Mouse (Mus musculus) limb, embryonic 14.5 days (tissue): ENCODE results near the gene Tmed10. TPM values are rescaled to one million over a fixed set of nuclear protein-coding genes. Genes with fewer than 3 reads are reported as not detected.

Experiments used
- ATAC-seq: fragments of 200-750 bp; cut with Nextera tagmentation; 2 replicates; pipeline ENCODE4 v1.8.0; 2017; ENCODE audit warnings: low read depth, moderate number of reproducible peaks, moderate TSS enrichment; ENCODE audit not compliant: low FRiP score
- DNase-seq: peaks from one replicate; pipeline ENCODE4 v3.0.0-alpha.2; 2015; ENCODE audit warnings: low spot score
- H3K27ac ChIP-seq: fragments of 300-500 bp; sonication (generic); replicated peaks from 2 replicates; pipeline ENCODE4 v1.5.1; 2014; ENCODE audit warnings: low read depth, mild to moderate bottlenecking, low read length, moderate library complexity, mixed read lengths
- H3K27me3 ChIP-seq: fragments of 300-500 bp; sonication (generic); 2 replicates; pipeline ENCODE4 v1.6.1; 2014; ENCODE audit warnings: low read length, mixed read lengths; ENCODE audit not compliant: control insufficient read depth, insufficient read depth
- H3K36me3 ChIP-seq: fragments of 300-500 bp; sonication (generic); 2 replicates; pipeline ENCODE4 v1.6.1; 2014; ENCODE audit warnings: mild to moderate bottlenecking, low read length, moderate library complexity, mixed read lengths; ENCODE audit not compliant: control insufficient read depth, insufficient read depth
- H3K4me1 ChIP-seq: fragments of 300-500 bp; sonication (generic); 2 replicates; pipeline ENCODE4 v1.6.1; 2014; ENCODE audit warnings: antibody characterized with exemption, low read length, mixed read lengths; ENCODE audit not compliant: control insufficient read depth, insufficient read depth
- H3K4me2 ChIP-seq: fragments of 300-500 bp; sonication (generic); replicated peaks from 2 replicates; pipeline ENCODE4 v1.6.1; 2014; ENCODE audit warnings: low read depth, mild to moderate bottlenecking, low read length, moderate library complexity; ENCODE audit not compliant: severe bottlenecking
- H3K4me3 ChIP-seq: fragments of 300-500 bp; sonication (generic); replicated peaks from 2 replicates; pipeline ENCODE4 v1.5.1; 2014; ENCODE audit warnings: low read length
- H3K9ac ChIP-seq: fragments of 300-500 bp; sonication (generic); 2 replicates; pipeline ENCODE4 v1.6.1; 2014; ENCODE audit warnings: mild to moderate bottlenecking, low read depth, low read length, moderate library complexity; ENCODE audit not compliant: severe bottlenecking
- H3K9me3 ChIP-seq: fragments of 300-500 bp; sonication (generic); 2 replicates; pipeline ENCODE4 v1.6.1; 2016; ENCODE audit warnings: low read length; ENCODE audit not compliant: control insufficient read depth
- POLR2A ChIP-seq: fragments of 200-500 bp; IDR thresholded peaks from 2 replicates; pipeline ENCODE4 v1.8.0; 2012; ENCODE audit warnings: inconsistent platforms, mild to moderate bottlenecking, moderate library complexity, borderline replicate concordance; ENCODE audit not compliant: insufficient read depth, insufficient read length; ENCODE audit errors: extremely low read depth
- WGBS: fragments of 180-500 bp; shearing (Covaris S2); extraction: QIAGEN DNeasy Blood & Tissue Kit; methylation state at CpG from one replicate; pipeline ENCODE4 v1.1.7; 2014; 5-methylcytosine and 5-hydroxymethylcytosine counted together
- polyA plus RNA-seq, 2 experiments: library from polyadenylated mRNA; depleted of rRNA in 1 of 2; stranded (reverse) in 1 of 2; unstranded in 1 of 2; fragments of >200 nt; fragmentation: Nextera tagmentation in 1 of 2; extraction: Ambion mirVana in 1 of 2; gene quantifications; 2 replicates each; pipeline versions ENCODE4 v1.2.1 to v1.2.3; 2012 to 2014

Tmed10 gene
- polyA plus RNA-seq, 2 experiments = 222 to 394 TPM

GRCm38 (mm10) chr12:85393526-85393925 lies 18.9 kb upstream of the Tmed10 start:
- H3K27ac ChIP-seq = no peak overlapping the region
- WGBS = 70% methylated on average over 5 of the region's 5 CpGs
- ATAC-seq = no peak
- no peaks in the 10 kb centered on the region for H3K27me3 ChIP-seq
- H3K9ac ChIP-seq = no peak overlapping the region
- no peaks in the 10 kb centered on the region for H3K4me1 ChIP-seq
- DNase-seq = no peak
- no peak overlapping the region for H3K4me3 ChIP-seq
- no peak overlapping the region for H3K4me2 ChIP-seq
- TF ChIP-seq POLR2A = no peak
- H3K36me3 ChIP-seq = no peaks in the 10 kb centered on the region
- H3K9me3 ChIP-seq = no peaks in the 10 kb centered on the region

- TF ChIP-seq POLR2A = no peak
- no peaks in the 10 kb centered on the region for H3K36me3 ChIP-seq
- no peaks in the 10 kb centered on the region for H3K4me1 ChIP-seq
- WGBS = 93% methylated on average over 7 of the region's 7 CpGs
- no peak for DNase-seq
- H3K9ac ChIP-seq = no peak overlapping the region
- ATAC-seq = no peak
- H3K4me3 ChIP-seq = no peak overlapping the region
- no peak overlapping the region for H3K4me2 ChIP-seq
- H3K27ac ChIP-seq = no peak overlapping the region
- H3K9me3 ChIP-seq = no peaks in the 10 kb centered on the region
- H3K27me3 ChIP-seq = no peaks in the 10 kb centered on the region
These were observed 16.5 kb upstream of the Tmed10 start for GRCm38 (mm10) chr12:85391148-85391547.

- Histone ChIP-seq H3K27ac (no peak overlapping the region), H3K27me3 (no peaks in the 10 kb centered on the region), H3K9me3 (no peaks in the 10 kb centered on the region), H3K4me3 (no peak overlapping the region), H3K36me3 (no peaks in the 10 kb centered on the region), H3K4me1 (no peaks in the 10 kb centered on the region), H3K4me2 (no peak overlapping the region), H3K9ac (no peak overlapping the region)
- TF ChIP-seq POLR2A = no peak
- no peak for DNase-seq
- ATAC-seq = no peak
- WGBS = 70% methylated on average over 15 of the region's 15 CpGs
These were observed 14.8 kb upstream of the Tmed10 start for GRCm38 (mm10) chr12:85389204-85390185.

GRCm38 (mm10) chr12:85385995-85386375 lies 11.3 kb upstream of the Tmed10 start:
- no peak for TF ChIP-seq POLR2A
- H3K36me3 ChIP-seq = no peaks in the 10 kb centered on the region

GRCm38 (mm10) chr12:85385329-85385994 lies 10.8 kb upstream of the Tmed10 start:
- WGBS = 77% methylated on average over 10 of the region's 10 CpGs
- no peak overlapping the region for H3K4me2 ChIP-seq
- H3K9me3 ChIP-seq = no peaks in the 10 kb centered on the region
- no peaks in the 10 kb centered on the region for H3K4me1 ChIP-seq
- H3K36me3 ChIP-seq = no peaks in the 10 kb centered on the region
- no peak for TF ChIP-seq POLR2A
- no peak overlapping the region for H3K27ac ChIP-seq
- H3K9ac ChIP-seq = no peak overlapping the region
- DNase-seq = no peak
- H3K27me3 ChIP-seq = no peaks in the 10 kb centered on the region
- no peak overlapping the region for H3K4me3 ChIP-seq
- ATAC-seq = no peak

More at GRCm38 (mm10) chr12:85385995-85386375, 11.3 kb upstream of the Tmed10 start:
- WGBS = 48% methylated on average over 5 of the region's 5 CpGs
- Histone ChIP-seq H3K27me3 (no peaks in the 10 kb centered on the region), H3K27ac (no peak overlapping the region), H3K4me1 (no peaks in the 10 kb centered on the region), H3K4me3 (no peak overlapping the region), H3K9me3 (no peaks in the 10 kb centered on the region), H3K9ac (no peak overlapping the region), H3K4me2 (no peak overlapping the region)
- DNase-seq = no peak
- ATAC-seq = no peak
